Mouse (Mus musculus) liver, embryonic 14.5 days (tissue): ENCODE results near the gene Lcn11. TPM values are rescaled to one million over a fixed set of nuclear protein-coding genes. Genes with fewer than 3 reads are reported as not detected.

Source experiments
- ATAC-seq: fragments of 200-750 bp; cut with Nextera tagmentation; 2 replicates; pipeline ENCODE4 v1.8.0; 2017; ENCODE audit warnings: moderate number of reproducible peaks, mild to moderate bottlenecking, moderate library complexity; ENCODE audit not compliant: insufficient read depth
- DNase-seq, 3 experiments: peaks; one replicate each; pipeline ENCODE4 v3.0.0-alpha.2; 2012 to 2013; ENCODE audit warnings: low read depth in 3 of 3, low spot score in 3 of 3
- H3K27ac ChIP-seq: fragments of 300-500 bp; sonication (generic); 2 replicates; pipeline ENCODE4 v1.5.1; 2014; ENCODE audit warnings: moderate library complexity, mild to moderate bottlenecking, control low read depth, inconsistent platforms
- H3K27me3 ChIP-seq: fragments of 300-500 bp; sonication (generic); 2 replicates; pipeline ENCODE4 v1.6.1; 2014; ENCODE audit warnings: mild to moderate bottlenecking, low read length, moderate library complexity; ENCODE audit not compliant: control insufficient read depth, insufficient read depth
- H3K36me3 ChIP-seq: fragments of 300-500 bp; sonication (generic); replicated peaks from 2 replicates; pipeline ENCODE4 v1.6.1; 2014; ENCODE audit warnings: low read depth; ENCODE audit not compliant: control insufficient read depth, insufficient read depth
- H3K4me1 ChIP-seq, 2 experiments: fragments of 200-500 bp in 1 of 2; fragments of 300-500 bp in 1 of 2; sonication (generic) in 1 of 2; replicated peaks; 2 replicates each; pipeline ENCODE4 v1.6.1; 2012 to 2014; ENCODE audit warnings: antibody characterized with exemption in 1 of 2, inconsistent platforms in 1 of 2, low read length in 1 of 2; ENCODE audit not compliant: control insufficient read depth in 2 of 2, insufficient read depth in 2 of 2
- H3K4me2 ChIP-seq: fragments of 300-500 bp; sonication (generic); 2 replicates; pipeline ENCODE4 v1.6.1; 2014; ENCODE audit warnings: low read depth, mild to moderate bottlenecking, control low read depth, moderate library complexity
- H3K4me3 ChIP-seq, 2 experiments: fragments of 200-500 bp in 1 of 2; fragments of 300-500 bp in 1 of 2; sonication (generic) in 1 of 2; 2 replicates each; pipeline ENCODE4 v1.5.1; 2012 to 2014; ENCODE audit warnings: low read depth in 2 of 2, low read length in 2 of 2, mild to moderate bottlenecking in 2 of 2, control low read depth in 1 of 2, inconsistent platforms in 1 of 2, moderate library complexity in 1 of 2; ENCODE audit not compliant: insufficient read depth in 1 of 2
- H3K9ac ChIP-seq: fragments of 300-500 bp; sonication (generic); replicated peaks from 2 replicates; pipeline ENCODE4 v1.6.1; 2014; ENCODE audit warnings: mild to moderate bottlenecking, control low read depth, moderate library complexity
- H3K9me3 ChIP-seq: fragments of 300-500 bp; sonication (generic); 2 replicates; pipeline ENCODE4 v1.6.1; 2016; ENCODE audit warnings: low read length, mixed read lengths; ENCODE audit not compliant: control insufficient read depth
- CTCF ChIP-seq: IDR thresholded peaks from 2 replicates; pipeline ENCODE4 v1.5.1; 2016; ENCODE audit warnings: antibody characterized with exemption, low read depth, control low read depth
- EP300 ChIP-seq: IDR thresholded peaks from 2 replicates; pipeline ENCODE4 v1.6.1; 2016; ENCODE audit warnings: antibody characterized with exemption, low read depth
- WGBS: fragments of 180-500 bp; shearing (Covaris S2); extraction: QIAGEN DNeasy Blood & Tissue Kit; methylation state at CpG from one replicate; pipeline ENCODE4 v1.1.7; 2014; ENCODE audit not compliant: insufficient replicate concordance; 5-methylcytosine and 5-hydroxymethylcytosine counted together
- polyA plus RNA-seq, 2 experiments: library from polyadenylated mRNA; depleted of rRNA in 1 of 2; stranded (reverse) in 1 of 2; unstranded in 1 of 2; fragments of >200 nt; fragmentation: Nextera tagmentation in 1 of 2; extraction: Ambion mirVana in 1 of 2; gene quantifications; 2 replicates each; pipeline versions ENCODE4 v1.2.1 to v1.2.3; 2012 to 2014

The Lcn11 gene
- polyA plus RNA-seq, 2 experiments = not detected

DNA sequence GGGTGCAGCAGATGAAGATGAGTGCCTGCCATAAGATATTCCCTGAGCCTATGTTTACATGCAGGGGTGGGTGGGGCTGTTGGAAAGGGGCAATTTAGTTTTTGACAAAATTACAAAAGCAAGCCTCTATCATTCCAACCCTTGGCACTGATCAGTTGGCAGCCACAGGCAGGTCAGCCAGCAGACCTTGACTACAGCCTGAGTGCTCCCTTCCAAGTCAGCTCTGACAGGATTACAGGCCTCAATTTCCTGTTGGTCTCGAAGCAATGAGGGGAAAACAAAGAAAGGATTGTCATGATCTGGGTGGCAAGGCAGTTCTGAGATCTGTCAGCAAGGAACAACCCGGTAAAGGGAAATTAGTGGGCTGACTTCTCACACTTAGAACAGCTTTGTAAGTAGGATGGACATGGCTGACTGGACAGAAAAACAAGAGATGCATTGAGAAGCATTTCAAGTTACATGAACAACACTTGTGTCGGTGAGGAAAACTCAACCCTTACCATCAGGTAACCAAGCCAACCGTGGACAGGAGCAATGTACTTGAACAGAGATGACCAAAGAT lies 18.7 kb upstream of the Lcn11 start:
- ATAC-seq (no peak), DNase-seq (no peak)
- 43% methylated on average over 4 of the region's 4 CpGs for WGBS
- TF ChIP-seq CTCF (no peak), EP300 (no peak)
- no peaks in the 10 kb centered on the region for H3K4me1 ChIP-seq
- no peaks in the 10 kb centered on the region for H3K9me3 ChIP-seq
- no peak overlapping the region for H3K9ac ChIP-seq
- no peak overlapping the region for H3K4me3 ChIP-seq
- H3K36me3 ChIP-seq = no peaks in the 10 kb centered on the region
- H3K27me3 ChIP-seq = no peaks in the 10 kb centered on the region
- H3K4me2 ChIP-seq = no peak overlapping the region
- no peak overlapping the region for H3K27ac ChIP-seq

DNA sequence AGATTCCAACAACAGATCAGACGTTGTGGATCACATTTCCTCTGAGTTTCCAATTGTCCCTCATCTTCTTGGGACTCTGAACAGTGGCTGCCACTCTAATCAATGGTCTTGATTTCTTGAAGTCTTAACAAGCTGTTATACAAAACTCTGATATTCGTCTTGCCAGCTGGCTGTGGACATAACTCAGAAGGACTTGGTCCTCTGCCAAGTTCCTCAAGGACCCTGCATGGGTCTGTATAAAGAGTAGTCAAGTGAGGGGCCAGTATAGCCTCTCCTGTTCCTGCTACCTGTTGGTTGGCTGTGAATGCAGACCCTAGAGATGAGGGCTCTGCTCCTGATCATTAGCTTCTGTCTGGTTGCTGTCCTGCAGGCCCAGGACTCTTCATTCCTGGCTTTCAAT lies 11.5 kb upstream of the Lcn11 start, which contains the start of gene Lcn3:
Gene Lcn3, plus strand, starts transcription at position 301 of the 400 bp plus-strand sequence.
- no peak for DNase-seq
- ATAC-seq = no peak

DNA sequence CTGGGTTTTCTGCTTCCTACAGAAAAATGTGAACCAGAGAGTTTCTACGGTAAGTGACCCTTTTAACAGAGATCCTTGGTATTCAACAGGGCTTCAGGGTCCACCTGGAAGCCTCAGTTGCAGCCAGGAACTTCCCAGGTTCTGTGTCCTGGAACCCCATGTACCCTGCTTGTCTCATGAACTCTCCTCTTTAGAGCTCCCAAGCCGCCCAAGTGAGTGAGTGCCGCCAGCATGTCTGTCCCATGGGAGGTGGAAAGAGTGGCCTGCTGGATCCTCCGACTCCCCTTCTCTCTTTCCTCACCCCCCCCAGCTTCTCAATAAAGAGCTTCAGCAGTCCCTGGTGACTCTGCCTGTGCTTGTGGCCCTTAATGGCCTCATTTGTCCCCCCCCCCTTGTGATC lies 9.1 kb upstream of the Lcn11 start:
- no peaks in the 10 kb centered on the region for H3K4me1 ChIP-seq
- H3K9ac ChIP-seq = no peak overlapping the region
- TF ChIP-seq CTCF = no peak
- TF ChIP-seq EP300 = no peak
- no peak overlapping the region for H3K4me3 ChIP-seq
- no peaks in the 10 kb centered on the region for H3K9me3 ChIP-seq
- ATAC-seq (no peak), DNase-seq (no peak)
- no peaks in the 10 kb centered on the region for H3K27me3 ChIP-seq
- H3K36me3 ChIP-seq = no peaks in the 10 kb centered on the region
- 58% methylated on average over 4 of the region's 4 CpGs for WGBS
- no peak overlapping the region for H3K27ac ChIP-seq
- H3K4me2 ChIP-seq = no peak overlapping the region

More for the DNA sequence above, 11.5 kb upstream of the Lcn11 start, which contains the start of gene Lcn3:
- no peak for TF ChIP-seq EP300
- no peak for TF ChIP-seq CTCF
- Histone ChIP-seq H3K27me3 (no peaks in the 10 kb centered on the region), H3K9me3 (no peaks in the 10 kb centered on the region), H3K4me1 (no peaks in the 10 kb centered on the region), H3K4me3 (no peak within 1 kb of the TSS), H3K27ac (no peak within 1 kb of the TSS), H3K9ac (no peak within 1 kb of the TSS), H3K36me3 (no peaks in the 10 kb centered on the region), H3K4me2 (no peak within 1 kb of the TSS)
- 33% methylated on average over 2 of the region's 2 CpGs for WGBS

DNA sequence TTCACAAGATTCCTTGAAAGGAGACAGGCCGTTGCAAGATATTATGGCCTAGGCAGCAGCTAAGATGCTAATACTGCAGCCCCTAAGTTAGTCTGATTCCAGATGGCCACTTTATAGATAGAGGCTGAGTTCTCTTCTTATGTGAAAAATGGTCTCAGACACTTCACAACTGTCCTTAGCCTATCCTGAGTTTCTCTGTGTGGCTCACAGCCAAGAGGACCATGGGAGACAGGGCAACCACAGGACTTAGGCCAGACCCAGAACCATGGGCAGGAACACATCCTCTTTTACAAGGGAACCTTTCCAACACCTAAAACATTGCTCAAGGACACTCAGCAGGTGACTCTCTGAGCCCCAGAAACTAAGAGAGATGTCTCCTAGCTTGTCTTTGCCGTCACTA lies 3.3 kb upstream of the Lcn11 start:
- H3K4me1 ChIP-seq = no peaks in the 10 kb centered on the region
- no peak overlapping the region for H3K4me2 ChIP-seq
- no peak for ATAC-seq
- TF ChIP-seq EP300 (no peak), CTCF (no peak)
- WGBS = 59% methylated on average over 2 of the region's 2 CpGs
- no peak overlapping the region for H3K9ac ChIP-seq
- no peak overlapping the region for H3K27ac ChIP-seq
- H3K4me3 ChIP-seq = no peak overlapping the region
- DNase-seq = no peak
- H3K9me3 ChIP-seq = no peaks in the 10 kb centered on the region
- H3K27me3 ChIP-seq = no peaks in the 10 kb centered on the region
- H3K36me3 ChIP-seq = no peaks in the 10 kb centered on the region

DNA sequence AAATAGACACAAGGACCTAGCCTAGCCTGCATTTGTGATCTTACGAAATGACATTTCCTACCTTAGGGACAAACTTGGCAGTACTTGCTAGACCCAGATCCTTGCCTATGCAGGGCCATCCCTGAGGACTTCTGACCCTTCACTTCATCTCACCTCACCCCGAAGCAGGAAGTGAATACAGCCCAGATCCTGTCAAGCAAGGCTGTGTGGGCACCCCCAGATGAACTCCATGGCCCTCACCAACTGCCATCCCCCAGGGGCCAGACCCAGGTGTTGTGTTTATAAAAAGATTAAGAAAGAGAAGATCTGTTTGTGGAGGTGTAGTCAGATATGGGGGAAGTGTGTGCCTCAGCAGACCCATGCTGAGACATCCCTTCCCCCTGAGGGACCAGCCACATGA lies 2.2 kb upstream of the Lcn11 start:
- WGBS = 49% methylated on average over 2 of the region's 2 CpGs
- H3K9me3 ChIP-seq = no peaks in the 10 kb centered on the region
- DNase-seq = no peak
- no peaks in the 10 kb centered on the region for H3K4me1 ChIP-seq
- no peak overlapping the region for H3K27ac ChIP-seq
- no peaks in the 10 kb centered on the region for H3K27me3 ChIP-seq
- no peak for ATAC-seq
- TF ChIP-seq EP300 (no peak), CTCF (no peak)
- H3K4me2 ChIP-seq = no peak overlapping the region
- H3K9ac ChIP-seq = no peak overlapping the region
- H3K36me3 ChIP-seq = no peaks in the 10 kb centered on the region
- H3K4me3 ChIP-seq = no peak overlapping the region
